Mouse (Mus musculus): ENCODE measurements around the gene Gnpnat1. TPM values are rescaled to one million over a fixed set of nuclear protein-coding genes. Genes with fewer than 3 reads are reported as not detected.
"Not testable (repeated sequence)": the region's sequence is repeated elsewhere in the genome, so short reads cannot be mapped to it uniquely, and the experiment has no call there.

Gene Gnpnat1
- total RNA-seq (2021): 10 to 100 TPM; 10.9 to 15.7 TPM
- polyA plus RNA-seq (2012; rRNA removed): 3.6 and 6.2 TPM in 2 replicates
- long read RNA-seq, transcript Gnpnat1-201 (6 exons, 2,788 nt): major isoform, 13 of 17 reads
- long read RNA-seq, partial matches to known transcripts: 0 of 17 reads
- long read RNA-seq, other reads (novel, unspliced or antisense): 4 of 17 reads

GRCm38 (mm10) chr14:45404813-45405212 lies at the start of gene Gnpnat1:
Gene Gnpnat1 (minus strand): TSS chr14:45404913.
- H3K27ac ChIP-seq; intact Hi-C loops (cut with DNase I); H3K4me3 ChIP-seq; H3K79me2 ChIP-seq (replicated peaks; ENCODE audit: control insufficient read depth, insufficient read depth, low read length); H3K9ac ChIP-seq (ENCODE audit: low read depth, low read length); H3K4me1 ChIP-seq (ENCODE audit: control insufficient read depth, insufficient read depth, low read length); DNase-seq; H3K36me3 ChIP-seq (ENCODE audit: control insufficient read depth, insufficient read depth, low read length); H3K27me3 ChIP-seq (ENCODE audit: control insufficient read depth, insufficient read depth, low read length): not testable (repeated sequence)
- 87% methylated on average over 2 of the region's 3 CpGs for WGBS

GRCm38 (mm10) chr14:45453538-45454233 lies 49.0 kb upstream of the Gnpnat1 start:
- Histone ChIP-seq H3K27ac (peak overlapping the region; percentile 81), H3K4me3 (no peak overlapping the region), H3K9ac (ENCODE audit: low read depth, low read length) (no peak overlapping the region), H3K27me3 (ENCODE audit: control insufficient read depth, insufficient read depth, low read length) (no peaks in the 10 kb centered on the region), H3K4me1 (ENCODE audit: control insufficient read depth, insufficient read depth, low read length) (peaks cover 35% of the 10 kb centered on the region), H3K79me2 (replicated peaks; ENCODE audit: control insufficient read depth, insufficient read depth, low read length) (no peaks in the 10 kb centered on the region), H3K36me3 (ENCODE audit: control insufficient read depth, insufficient read depth, low read length) (peaks cover 19% of the 10 kb centered on the region)
- intact Hi-C loops (cut with DNase I): no loop called here
- DNase-seq: peak in 1 of 2 experiments; percentile 44
- 65% methylated on average over 5 of the region's 5 CpGs for WGBS
- no peak for TF ChIP-seq CTCF (IDR thresholded peaks at IDR 0.05)
- no peak for TF ChIP-seq EP300 (IDR thresholded peaks at IDR 0.05; ENCODE audit: insufficient read depth, low read depth, low read length)
- no peak for TF ChIP-seq POLR2A (IDR thresholded peaks at IDR 0.05; ENCODE audit: insufficient read depth, low read depth, low read length)

DNA sequence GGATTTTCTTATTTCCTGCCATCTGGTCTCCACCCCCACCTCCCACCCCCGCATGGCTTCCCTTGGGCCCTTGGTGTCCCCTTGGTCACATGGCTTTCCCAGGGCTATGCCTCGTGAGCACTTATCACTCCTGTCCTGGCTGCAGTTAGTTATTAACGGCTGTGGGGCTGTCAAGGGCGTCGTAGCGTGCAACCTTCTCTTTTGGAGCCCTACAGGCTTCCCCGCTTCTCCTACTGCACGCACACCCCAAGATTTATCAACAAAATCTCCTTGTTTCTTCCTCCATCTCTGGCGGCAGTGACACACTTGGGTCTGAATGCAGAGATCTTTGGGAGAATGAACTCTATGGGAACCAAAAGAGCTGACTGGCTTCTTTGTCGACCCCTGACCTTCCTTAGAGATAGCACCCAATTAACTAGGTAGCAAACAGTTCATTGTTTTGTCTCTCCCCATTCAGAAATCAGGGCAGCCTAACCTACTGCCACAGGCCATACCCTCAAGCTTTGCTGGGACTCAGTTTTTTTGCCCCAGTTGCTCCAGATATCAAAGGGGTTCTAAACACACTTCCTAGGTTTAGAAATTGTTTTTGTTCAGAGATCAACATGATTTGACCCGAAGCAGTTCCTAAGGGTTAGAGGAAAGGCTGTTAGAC lies 48.3 kb upstream of the Gnpnat1 start:
- intact Hi-C loops (cut with DNase I): no loop called here
- Histone ChIP-seq H3K79me2 (replicated peaks; ENCODE audit: control insufficient read depth, insufficient read depth, low read length) (no peaks in the 10 kb centered on the region), H3K9ac (ENCODE audit: low read depth, low read length) (0 out of 2 replicates have a peak overlapping the region, but pooled peaks have one; percentile 19)

DNA sequence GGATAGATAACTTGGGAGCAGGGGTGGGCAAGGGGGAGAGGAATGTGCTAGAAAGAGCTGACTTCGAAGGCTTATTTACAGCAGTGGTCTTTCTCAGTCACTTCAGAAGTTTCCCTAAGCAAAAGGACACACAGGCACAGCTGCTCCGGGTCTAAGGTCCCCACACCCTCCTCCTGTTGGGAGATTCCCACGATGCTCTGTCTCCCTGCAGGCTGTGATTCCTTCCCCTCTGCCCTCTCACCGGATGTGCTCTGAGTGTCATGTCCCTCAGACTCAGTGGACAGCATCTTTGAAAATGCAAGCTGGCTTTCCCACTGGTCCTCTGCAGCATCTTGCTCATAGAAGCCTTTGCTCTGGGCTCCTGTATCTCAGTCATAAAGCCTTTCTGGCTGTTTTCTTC lies 47.4 kb upstream of the Gnpnat1 start:
- Histone ChIP-seq H3K79me2 (replicated peaks; ENCODE audit: control insufficient read depth, insufficient read depth, low read length) (no peaks in the 10 kb centered on the region), H3K27me3 (ENCODE audit: control insufficient read depth, insufficient read depth, low read length) (no peaks in the 10 kb centered on the region), H3K4me3 (no peak overlapping the region), H3K27ac (peak overlapping the region; percentile 81), H3K9ac (ENCODE audit: low read depth, low read length) (no peak overlapping the region), H3K36me3 (ENCODE audit: control insufficient read depth, insufficient read depth, low read length) (peaks cover 10% of the 10 kb centered on the region), H3K4me1 (ENCODE audit: control insufficient read depth, insufficient read depth, low read length) (peaks cover 33% of the 10 kb centered on the region)
- 23% methylated on average over 4 of the region's 4 CpGs for WGBS
- TF ChIP-seq POLR2A (IDR thresholded peaks at IDR 0.05; ENCODE audit: insufficient read depth, low read depth, low read length) (no peak), EP300 (IDR thresholded peaks at IDR 0.05; ENCODE audit: insufficient read depth, low read depth, low read length) (no peak), CTCF (IDR thresholded peaks at IDR 0.05) (no peak)
- peak in 1 of 2 experiments; percentile 46 for DNase-seq
- intact Hi-C loops (cut with DNase I): no loop called here

More for the DNA sequence above, 48.3 kb upstream of the Gnpnat1 start:
- WGBS: 14% methylated on average over 11 of the region's 11 CpGs
- no peaks in the 10 kb centered on the region for H3K27me3 ChIP-seq (ENCODE audit: control insufficient read depth, insufficient read depth, low read length)
- TF ChIP-seq POLR2A (IDR thresholded peaks at IDR 0.05; ENCODE audit: insufficient read depth, low read depth, low read length): no peak
- TF ChIP-seq EP300 (IDR thresholded peaks at IDR 0.05; ENCODE audit: insufficient read depth, low read depth, low read length): peak; percentile 91; the same call in 1 of the 2 replicates
- TF ChIP-seq CTCF (IDR thresholded peaks at IDR 0.05): no peak
- H3K27ac ChIP-seq: peak overlapping the region; percentile 81
- H3K4me3 ChIP-seq: no peak overlapping the region
- H3K4me1 ChIP-seq (ENCODE audit: control insufficient read depth, insufficient read depth, low read length): peaks cover 35% of the 10 kb centered on the region
- DNase-seq: peak; percentile 62 to 71
- peaks cover 17% of the 10 kb centered on the region for H3K36me3 ChIP-seq (ENCODE audit: control insufficient read depth, insufficient read depth, low read length)

DNA sequence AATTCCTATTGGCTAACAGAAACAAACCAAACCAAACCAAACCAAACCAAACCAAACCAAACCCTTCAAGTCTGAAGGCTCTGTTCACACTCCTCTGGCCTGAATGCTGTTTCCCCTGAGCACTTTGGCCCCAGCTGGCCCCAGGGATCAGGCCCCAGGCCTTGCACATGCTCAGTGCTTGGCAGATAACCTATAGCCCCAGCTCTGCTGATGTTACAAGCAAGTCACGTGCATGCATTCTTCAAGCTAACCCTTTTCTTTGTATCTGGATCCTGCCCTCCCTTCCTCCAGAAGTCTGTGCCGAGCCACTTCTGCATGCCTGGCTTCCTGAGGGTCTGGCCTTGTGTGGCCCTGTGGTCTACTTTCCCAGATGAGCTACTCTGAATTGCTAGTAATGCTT lies 46.4 kb upstream of the Gnpnat1 start:
- WGBS: 26% methylated on average over 2 of the region's 2 CpGs
- no peaks in the 10 kb centered on the region for H3K79me2 ChIP-seq (replicated peaks; ENCODE audit: control insufficient read depth, insufficient read depth, low read length)
- peaks cover 28% of the 10 kb centered on the region for H3K4me1 ChIP-seq (ENCODE audit: control insufficient read depth, insufficient read depth, low read length)
- TF ChIP-seq POLR2A (IDR thresholded peaks at IDR 0.05; ENCODE audit: insufficient read depth, low read depth, low read length) (no peak), EP300 (IDR thresholded peaks at IDR 0.05; ENCODE audit: insufficient read depth, low read depth, low read length) (no peak), CTCF (IDR thresholded peaks at IDR 0.05) (no peak)
- H3K9ac ChIP-seq (ENCODE audit: low read depth, low read length): no peak overlapping the region
- H3K27ac ChIP-seq: peak overlapping the region; percentile 81; the same call in 1 of the 2 replicates
- DNase-seq: peak in 1 of 2 experiments; percentile 24
- no peaks in the 10 kb centered on the region for H3K27me3 ChIP-seq (ENCODE audit: control insufficient read depth, insufficient read depth, low read length)
- intact Hi-C loops (cut with DNase I): no loop called here
- H3K36me3 ChIP-seq (ENCODE audit: control insufficient read depth, insufficient read depth, low read length): peaks cover 9% of the 10 kb centered on the region
- H3K4me3 ChIP-seq: no peak overlapping the region

GRCm38 (mm10) chr14:45446777-45447176 lies 42.1 kb upstream of the Gnpnat1 start:
- TF ChIP-seq CTCF (IDR thresholded peaks at IDR 0.05) (no peak), EP300 (IDR thresholded peaks at IDR 0.05; ENCODE audit: insufficient read depth, low read depth, low read length) (no peak), POLR2A (IDR thresholded peaks at IDR 0.05; ENCODE audit: insufficient read depth, low read depth, low read length) (no peak)
- 78% methylated on average over 3 of the region's 3 CpGs for WGBS

More at GRCm38 (mm10) chr14:45446777-45447176, 42.1 kb upstream of the Gnpnat1 start:
- intact Hi-C loops (cut with DNase I): no loop called here
- no peaks in the 10 kb centered on the region for H3K27me3 ChIP-seq (ENCODE audit: control insufficient read depth, insufficient read depth, low read length)
- no peak overlapping the region for H3K4me3 ChIP-seq
- H3K9ac ChIP-seq (ENCODE audit: low read depth, low read length): no peak overlapping the region
- H3K27ac ChIP-seq: no peak overlapping the region
- H3K36me3 ChIP-seq (ENCODE audit: control insufficient read depth, insufficient read depth, low read length): 0 out of 2 replicates have a peak, but pooled peaks cover 2% of the 10 kb centered on the region
- H3K79me2 ChIP-seq (replicated peaks; ENCODE audit: control insufficient read depth, insufficient read depth, low read length): no peaks in the 10 kb centered on the region
- peaks cover 10% of the 10 kb centered on the region for H3K4me1 ChIP-seq (ENCODE audit: control insufficient read depth, insufficient read depth, low read length)
- peak in 1 of 2 experiments; percentile 8 for DNase-seq

Measured in heart, adult 2 months (tissue).